Mouse (Mus musculus): ENCODE measurements around the gene Gabrb2. TPM values are rescaled to one million over a fixed set of nuclear protein-coding genes. Genes with fewer than 3 reads are reported as not detected.

The Gabrb2 gene
- total and polyA plus RNA-seq, 2 experiments from 2014 or later = 19.0 to 50.7 TPM

GRCm38 (mm10) chr11:42528226-42528881 lies 108.8 kb downstream of the Gabrb2 start:
- Histone ChIP-seq H3K9me3 (ENCODE audit: low read length) (no peaks in the 10 kb centered on the region), H3K4me2 (ENCODE audit: low read depth, low read length) (no peak overlapping the region), H3K9ac (replicated peaks; ENCODE audit: low read length) (no peak overlapping the region), H3K4me3 (ENCODE audit: low read length) (no peak overlapping the region), H3K36me3 (ENCODE audit: insufficient read depth, low read length) (no peaks in the 10 kb centered on the region), H3K27ac (no peak overlapping the region), H3K4me1 (ENCODE audit: insufficient read depth, low read length) (no peaks in the 10 kb centered on the region), H3K27me3 (ENCODE audit: insufficient read depth, low read length) (no peaks in the 10 kb centered on the region)
- WGBS = 91% methylated on average over 3 of the region's 3 CpGs
- DNase-seq (ENCODE audit: low spot score) (no peak), ATAC-seq (no peak)
- no peak for TF ChIP-seq CTCF (IDR thresholded peaks at IDR 0.05; ENCODE audit: low read depth)

DNA sequence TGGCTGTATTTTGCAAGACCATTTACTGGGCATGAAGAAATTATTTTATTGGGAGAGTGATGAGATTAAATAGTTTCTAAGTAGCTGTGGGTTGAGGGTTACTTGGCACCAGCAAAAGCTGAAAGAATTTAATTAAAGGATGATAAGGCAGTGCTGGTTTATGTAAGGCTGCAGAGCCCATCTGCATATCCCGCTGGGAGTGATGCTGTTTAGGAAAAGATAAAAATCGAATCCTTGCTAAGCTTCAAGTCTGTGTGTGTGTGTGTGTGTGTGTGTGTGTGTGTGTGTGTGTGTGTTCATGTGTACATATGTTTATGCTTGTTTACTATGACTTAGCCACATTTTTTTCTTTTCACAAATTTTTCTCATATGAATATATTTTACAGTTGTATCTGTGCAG lies 113.0 kb downstream of the Gabrb2 start:
- no peak for ATAC-seq
- no peaks in the 10 kb centered on the region for H3K9me3 ChIP-seq (ENCODE audit: low read length)
- no peaks in the 10 kb centered on the region for H3K27me3 ChIP-seq (ENCODE audit: insufficient read depth, low read length)
- DNase-seq (ENCODE audit: low spot score) = peak; percentile 7
- H3K4me3 ChIP-seq (ENCODE audit: low read length) = no peak overlapping the region
- WGBS = 47% methylated on average over 2 of the region's 2 CpGs
- H3K4me2 ChIP-seq (ENCODE audit: low read depth, low read length) = no peak overlapping the region
- no peaks in the 10 kb centered on the region for H3K36me3 ChIP-seq (ENCODE audit: insufficient read depth, low read length)
- H3K9ac ChIP-seq (replicated peaks; ENCODE audit: low read length) = no peak overlapping the region
- no peaks in the 10 kb centered on the region for H3K4me1 ChIP-seq (ENCODE audit: insufficient read depth, low read length)
- no peak overlapping the region for H3K27ac ChIP-seq
- no peak for TF ChIP-seq CTCF (IDR thresholded peaks at IDR 0.05; ENCODE audit: low read depth)

DNA sequence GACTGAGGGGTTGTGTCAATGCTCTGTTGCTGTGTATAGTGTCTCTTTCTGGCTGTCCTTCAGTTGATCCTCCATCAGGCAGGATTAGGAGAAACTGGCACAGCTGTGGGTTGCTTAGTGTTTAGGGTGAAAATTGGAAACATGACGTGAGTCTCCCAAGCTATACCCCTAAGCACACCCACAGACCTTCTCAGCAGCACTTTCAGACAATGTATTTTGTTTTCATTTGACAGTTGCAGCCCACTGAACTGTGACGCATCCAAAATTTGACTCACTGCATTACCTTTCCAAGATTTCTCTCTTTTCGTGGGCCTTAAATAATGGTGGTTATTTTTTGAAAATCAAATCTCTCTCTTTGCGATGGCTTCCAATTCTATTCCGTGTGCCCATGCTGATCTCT lies 115.7 kb downstream of the Gabrb2 start:
- Histone ChIP-seq H3K9ac (replicated peaks; ENCODE audit: low read length) (no peak overlapping the region), H3K4me3 (ENCODE audit: low read length) (no peak overlapping the region), H3K27ac (no peak overlapping the region), H3K4me1 (ENCODE audit: insufficient read depth, low read length) (no peaks in the 10 kb centered on the region), H3K9me3 (ENCODE audit: low read length) (no peaks in the 10 kb centered on the region), H3K27me3 (ENCODE audit: insufficient read depth, low read length) (no peaks in the 10 kb centered on the region), H3K36me3 (ENCODE audit: insufficient read depth, low read length) (no peaks in the 10 kb centered on the region), H3K4me2 (ENCODE audit: low read depth, low read length) (no peak overlapping the region)
- 73% methylated on average over 5 of the region's 5 CpGs for WGBS
- no peak for TF ChIP-seq CTCF (IDR thresholded peaks at IDR 0.05; ENCODE audit: low read depth)
- ATAC-seq (no peak), DNase-seq (ENCODE audit: low spot score) (no peak)

GRCm38 (mm10) chr11:42535861-42536260 lies 116.3 kb downstream of the Gabrb2 start:
- Histone ChIP-seq H3K9ac (replicated peaks; ENCODE audit: low read length) (no peak overlapping the region), H3K4me1 (ENCODE audit: insufficient read depth, low read length) (no peaks in the 10 kb centered on the region), H3K27ac (no peak overlapping the region), H3K4me2 (ENCODE audit: low read depth, low read length) (no peak overlapping the region), H3K36me3 (ENCODE audit: insufficient read depth, low read length) (no peaks in the 10 kb centered on the region), H3K9me3 (ENCODE audit: low read length) (no peaks in the 10 kb centered on the region), H3K4me3 (ENCODE audit: low read length) (no peak overlapping the region), H3K27me3 (ENCODE audit: insufficient read depth, low read length) (no peaks in the 10 kb centered on the region)
- ATAC-seq = no peak
- DNase-seq (ENCODE audit: low spot score) = no peak
- TF ChIP-seq CTCF (IDR thresholded peaks at IDR 0.05; ENCODE audit: low read depth) = no peak
- 92% methylated on average over 1 of the region's 1 CpGs for WGBS

DNA sequence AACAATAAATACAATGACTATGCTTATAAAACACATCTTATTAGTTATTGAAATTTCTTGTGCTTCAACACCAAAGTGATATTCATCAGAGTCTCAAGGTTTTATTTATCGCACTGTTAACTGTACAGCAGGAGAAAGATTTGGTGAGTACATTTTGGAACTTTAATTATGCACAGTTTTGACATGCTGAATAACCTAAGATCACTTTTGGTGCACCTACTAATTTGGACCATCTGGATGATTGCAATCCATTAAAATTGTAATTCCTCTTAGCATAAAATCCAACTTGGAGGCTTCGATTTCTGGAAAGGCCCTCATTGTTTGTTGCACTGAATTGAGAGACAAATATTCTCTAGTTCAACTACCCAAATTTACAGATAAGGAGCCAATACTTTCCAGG lies 123.3 kb downstream of the Gabrb2 start:
- H3K4me1 ChIP-seq (ENCODE audit: insufficient read depth, low read length) = no peaks in the 10 kb centered on the region
- ATAC-seq (no peak), DNase-seq (ENCODE audit: low spot score) (no peak)
- WGBS = 78% methylated on average over 2 of the region's 2 CpGs
- no peaks in the 10 kb centered on the region for H3K27me3 ChIP-seq (ENCODE audit: insufficient read depth, low read length)
- no peaks in the 10 kb centered on the region for H3K9me3 ChIP-seq (ENCODE audit: low read length)
- H3K4me3 ChIP-seq (ENCODE audit: low read length) = no peak overlapping the region
- no peak overlapping the region for H3K4me2 ChIP-seq (ENCODE audit: low read depth, low read length)
- no peak overlapping the region for H3K27ac ChIP-seq
- TF ChIP-seq CTCF (IDR thresholded peaks at IDR 0.05; ENCODE audit: low read depth) = no peak
- H3K9ac ChIP-seq (replicated peaks; ENCODE audit: low read length) = no peak overlapping the region
- no peaks in the 10 kb centered on the region for H3K36me3 ChIP-seq (ENCODE audit: insufficient read depth, low read length)

- no peak for TF ChIP-seq CTCF (IDR thresholded peaks at IDR 0.05; ENCODE audit: low read depth)
- Histone ChIP-seq H3K4me2 (ENCODE audit: low read depth, low read length) (no peak overlapping the region), H3K4me3 (ENCODE audit: low read length) (no peak overlapping the region), H3K36me3 (ENCODE audit: insufficient read depth, low read length) (no peaks in the 10 kb centered on the region), H3K9me3 (ENCODE audit: low read length) (no peaks in the 10 kb centered on the region), H3K27me3 (ENCODE audit: insufficient read depth, low read length) (no peaks in the 10 kb centered on the region), H3K9ac (replicated peaks; ENCODE audit: low read length) (no peak overlapping the region), H3K27ac (no peak overlapping the region), H3K4me1 (ENCODE audit: insufficient read depth, low read length) (no peaks in the 10 kb centered on the region)
- DNase-seq (ENCODE audit: low spot score) (no peak), ATAC-seq (no peak)
- WGBS = 78% methylated on average over 5 of the region's 5 CpGs
These were observed 146.5 kb downstream of the Gabrb2 start for GRCm38 (mm10) chr11:42566023-42566422.

GRCm38 (mm10) chr11:42571467-42571866 lies 151.9 kb downstream of the Gabrb2 start:
- ATAC-seq = no peak
- Histone ChIP-seq H3K4me2 (ENCODE audit: low read depth, low read length) (no peak overlapping the region), H3K4me1 (ENCODE audit: insufficient read depth, low read length) (no peaks in the 10 kb centered on the region), H3K27ac (no peak overlapping the region), H3K4me3 (ENCODE audit: low read length) (no peak overlapping the region), H3K9me3 (ENCODE audit: low read length) (no peaks in the 10 kb centered on the region), H3K27me3 (ENCODE audit: insufficient read depth, low read length) (no peaks in the 10 kb centered on the region), H3K9ac (replicated peaks; ENCODE audit: low read length) (no peak overlapping the region), H3K36me3 (ENCODE audit: insufficient read depth, low read length) (no peaks in the 10 kb centered on the region)
- DNase-seq (ENCODE audit: low spot score) = no peak
- TF ChIP-seq CTCF (IDR thresholded peaks at IDR 0.05; ENCODE audit: low read depth) = no peak
- WGBS = 78% methylated on average over 4 of the region's 4 CpGs

Data from hindbrain, postnatal 0 days (tissue).